Mouse (Mus musculus) midbrain, embryonic 14.5 days (tissue): ENCODE results near the gene Tyms. TPM values are rescaled to one million over a fixed set of nuclear protein-coding genes. Genes with fewer than 3 reads are reported as not detected.
"Not testable (repeated sequence)": the region's sequence is repeated elsewhere in the genome, so short reads cannot be mapped to it uniquely, and the experiment has no call there.

Experiments
- ATAC-seq: fragments of 200-750 bp; cut with Nextera tagmentation; 2 replicates; pipeline ENCODE4 v1.8.0; 2017; ENCODE audit warnings: moderate number of reproducible peaks, moderate library complexity; ENCODE audit not compliant: low FRiP score, low TSS enrichment
- DNase-seq: peaks from one replicate; pipeline ENCODE4 v3.0.0-alpha.2; 2015
- H3K27ac ChIP-seq: fragments of 300-500 bp; sonication (generic); replicated peaks from 2 replicates; pipeline ENCODE4 v1.5.1; 2014; ENCODE audit warnings: mild to moderate bottlenecking, low read depth, low read length, moderate library complexity
- H3K27me3 ChIP-seq: fragments of 300-500 bp; sonication (generic); 2 replicates; pipeline ENCODE4 v1.6.1; 2014; ENCODE audit warnings: low read length, control low read depth, mixed read lengths; ENCODE audit not compliant: control insufficient read depth, insufficient read depth
- H3K36me3 ChIP-seq: fragments of 300-500 bp; sonication (generic); 2 replicates; pipeline ENCODE4 v1.6.1; 2014; ENCODE audit warnings: low read length, control low read depth; ENCODE audit not compliant: control insufficient read depth, insufficient read depth
- H3K4me1 ChIP-seq: fragments of 300-500 bp; sonication (generic); 2 replicates; pipeline ENCODE4 v1.6.1; 2014; ENCODE audit warnings: mild to moderate bottlenecking, antibody characterized with exemption, low read length, control low read depth; ENCODE audit not compliant: control insufficient read depth, insufficient read depth
- H3K4me2 ChIP-seq: fragments of 300-500 bp; sonication (generic); 2 replicates; pipeline ENCODE4 v1.6.1; 2014; ENCODE audit warnings: mild to moderate bottlenecking, low read length, moderate library complexity
- H3K4me3 ChIP-seq: fragments of 300-500 bp; sonication (generic); replicated peaks from 2 replicates; pipeline ENCODE4 v1.5.1; 2014; ENCODE audit warnings: low read depth, low read length
- H3K9ac ChIP-seq: fragments of 300-500 bp; sonication (generic); replicated peaks from 2 replicates; pipeline ENCODE4 v1.6.1; 2014; ENCODE audit warnings: mild to moderate bottlenecking, low read length, moderate library complexity
- H3K9me3 ChIP-seq: fragments of 300-500 bp; sonication (generic); 2 replicates; pipeline ENCODE4 v1.6.1; 2016; ENCODE audit warnings: low read length, control low read depth, mixed read lengths; ENCODE audit not compliant: control insufficient read depth
- WGBS: fragments of 180-500 bp; shearing (Covaris S2); extraction: QIAGEN DNeasy Blood & Tissue Kit; methylation state at CpG from one replicate; pipeline ENCODE4 v1.1.7; 2014; 5-methylcytosine and 5-hydroxymethylcytosine counted together
- polyA plus RNA-seq: library from polyadenylated mRNA; unstranded; fragments of >200 nt; fragmentation: Nextera tagmentation; extraction: Ambion mirVana; gene quantifications from 2 replicates; pipeline ENCODE4 v1.2.1, GENCODE M21; 2014

Tyms gene
- polyA plus RNA-seq, 1 experiment from 2014 or later = 63.6 TPM

GRCm38 (mm10) chr5:30035862-30036261 is 37.6 kb downstream of the Tyms start:
- not testable (repeated sequence) for H3K27ac ChIP-seq, H3K4me2 ChIP-seq, H3K36me3 ChIP-seq, H3K9ac ChIP-seq, H3K27me3 ChIP-seq, H3K4me1 ChIP-seq, H3K9me3 ChIP-seq, DNase-seq, H3K4me3 ChIP-seq, ATAC-seq
- 91% methylated on average over 4 of the region's 4 CpGs for WGBS

DNA sequence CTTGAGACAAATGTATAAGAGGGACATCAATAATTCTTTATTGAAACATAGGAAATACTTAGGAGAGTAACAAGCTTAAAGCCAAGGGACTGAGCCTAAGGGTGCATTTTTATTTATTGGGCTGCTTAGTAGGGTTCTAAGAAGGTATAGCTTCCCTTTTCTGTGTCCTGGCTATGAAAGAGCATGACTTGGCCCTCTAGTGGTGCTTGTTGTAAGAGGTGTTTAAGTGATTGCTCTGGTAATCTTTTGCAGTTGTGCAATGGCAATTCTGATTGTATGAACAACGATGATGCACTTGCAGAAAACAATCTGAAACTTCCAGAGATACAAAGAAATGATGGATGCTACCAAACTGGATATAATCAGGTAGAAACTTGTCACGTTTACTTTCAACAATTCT is 58.8 kb downstream of the Tyms start:
- 74% methylated on average over 2 of the region's 2 CpGs for WGBS
- no peaks in the 10 kb centered on the region for H3K4me1 ChIP-seq
- H3K27me3 ChIP-seq = no peaks in the 10 kb centered on the region
- H3K27ac ChIP-seq = no peak overlapping the region
- no peak overlapping the region for H3K4me2 ChIP-seq
- H3K4me3 ChIP-seq = no peak overlapping the region
- H3K9me3 ChIP-seq = no peaks in the 10 kb centered on the region
- DNase-seq (peak; percentile 51), ATAC-seq (no peak)
- H3K36me3 ChIP-seq = no peaks in the 10 kb centered on the region
- no peak overlapping the region for H3K9ac ChIP-seq

DNA sequence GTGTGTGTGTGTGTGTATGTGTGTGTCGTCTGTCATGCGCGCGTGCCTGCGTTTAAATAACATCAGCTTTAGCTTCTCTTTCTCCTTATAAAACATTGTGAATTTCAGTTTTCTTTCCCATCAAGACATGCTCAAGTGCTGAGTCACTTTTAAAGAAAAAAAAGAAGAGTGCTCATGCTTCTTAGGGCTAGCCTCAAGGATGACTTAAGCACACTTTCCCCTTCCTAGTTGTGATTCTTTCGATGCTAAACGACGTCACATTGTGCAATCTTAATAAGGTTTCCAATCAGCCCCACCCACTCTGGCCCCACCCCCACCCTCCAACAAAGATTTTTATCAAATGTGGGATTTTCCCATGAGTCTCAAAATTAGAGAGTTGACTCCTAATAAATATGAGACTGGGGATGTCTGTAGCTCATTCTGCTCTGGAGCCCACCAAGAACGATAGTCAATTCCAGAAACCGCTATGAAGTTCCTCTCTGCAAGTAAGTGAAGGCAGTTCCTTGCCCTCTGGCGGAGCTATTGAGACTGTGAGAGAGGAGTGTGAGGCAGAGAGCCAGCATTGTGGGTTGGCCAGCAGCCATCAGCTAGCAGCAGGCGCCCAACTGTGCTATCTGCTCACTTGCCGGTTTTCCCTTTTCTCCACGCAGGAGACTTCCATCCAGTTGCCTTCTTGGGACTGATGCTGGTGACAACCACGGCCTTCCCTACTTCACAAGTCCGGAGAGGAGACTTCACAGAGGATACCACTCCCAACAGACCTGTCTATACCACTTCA is 60.5 kb downstream of the Tyms start, which contains the start of gene Il6:
TSS of gene Il6 (plus strand) at position 389 of the 778 bp plus-strand sequence.
- no peak within 1 kb of the TSS for H3K4me2 ChIP-seq
- no peak for ATAC-seq

More for the DNA sequence above, 60.5 kb downstream of the Tyms start, which contains the start of gene Il6:
- H3K4me1 ChIP-seq = no peaks in the 10 kb centered on the region
- no peaks in the 10 kb centered on the region for H3K36me3 ChIP-seq
- DNase-seq = peak; percentile 72
- H3K4me3 ChIP-seq = no peak within 1 kb of the TSS
- H3K27ac ChIP-seq = no peak within 1 kb of the TSS
- H3K9me3 ChIP-seq = no peaks in the 10 kb centered on the region
- H3K9ac ChIP-seq = no peak within 1 kb of the TSS
- no peaks in the 10 kb centered on the region for H3K27me3 ChIP-seq
- 71% methylated on average over 16 of the region's 16 CpGs for WGBS

Other genes starting within 250 kb of the Tyms start
- gene Il6, start 60.5 kb downstream of the Tyms start, polyA plus RNA-seq = not detected in 2 replicates
- gene Garem2, start 31.5 kb upstream of the Tyms start, polyA plus RNA-seq = 14.3 and 17.2 TPM in 2 replicates
- gene 3110082J24Rik, start 32.5 kb upstream of the Tyms start, polyA plus RNA-seq = 6.0 and 6.5 TPM in 2 replicates
- gene Hadha, start 81.5 kb upstream of the Tyms start, polyA plus RNA-seq = 50.4 and 61.7 TPM in 2 replicates
- 46.2 and 57.0 TPM in 2 replicates for gene Hadhb, start 81.6 kb upstream of the Tyms start, polyA plus RNA-seq
- gene Adgrf3, start 132.1 kb upstream of the Tyms start, polyA plus RNA-seq = not detected in 2 replicates
- 36.2 and 47.0 TPM in 2 replicates for gene Selenoi, start 159.0 kb upstream of the Tyms start, polyA plus RNA-seq
- gene Drc1, start 207.8 kb upstream of the Tyms start, polyA plus RNA-seq = 3.4 and 4.3 TPM in 2 replicates